Mouse (Mus musculus) midbrain, embryonic 13.5 days (tissue): Measurements from ENCODE around the gene Ina. TPM values are rescaled to one million over a fixed set of nuclear protein-coding genes. Genes with fewer than 3 reads are reported as not detected.

Experiments
- ATAC-seq: fragments of 200-750 bp; cut with Nextera tagmentation; 2 replicates; pipeline ENCODE4 v1.8.0; 2017; ENCODE audit warnings: mild to moderate bottlenecking, moderate TSS enrichment, moderate library complexity
- H3K27ac ChIP-seq: fragments of 300-500 bp; sonication (generic); 2 replicates; pipeline ENCODE4 v1.5.1; 2015; ENCODE audit warnings: inconsistent platforms, mild to moderate bottlenecking, moderate library complexity
- H3K27me3 ChIP-seq: fragments of 300-500 bp; sonication (generic); 2 replicates; pipeline ENCODE4 v1.6.1; 2015; ENCODE audit warnings: mild to moderate bottlenecking, inconsistent platforms
- H3K36me3 ChIP-seq: fragments of 300-500 bp; sonication (generic); 2 replicates; pipeline ENCODE4 v1.6.1; 2015; ENCODE audit warnings: mild to moderate bottlenecking, inconsistent platforms
- H3K4me1 ChIP-seq: fragments of 300-500 bp; sonication (generic); replicated peaks from 2 replicates; pipeline ENCODE4 v1.6.1; 2015; ENCODE audit warnings: inconsistent platforms
- H3K4me2 ChIP-seq: fragments of 300-500 bp; sonication (generic); replicated peaks from 2 replicates; pipeline ENCODE4 v1.6.1; 2015; ENCODE audit warnings: moderate library complexity, mild to moderate bottlenecking, inconsistent platforms
- H3K4me3 ChIP-seq: fragments of 300-500 bp; sonication (generic); replicated peaks from 2 replicates; pipeline ENCODE4 v1.5.1; 2015; ENCODE audit warnings: mild to moderate bottlenecking, inconsistent platforms
- H3K9ac ChIP-seq: fragments of 300-500 bp; sonication (generic); replicated peaks from 2 replicates; pipeline ENCODE4 v1.6.1; 2015; ENCODE audit warnings: mild to moderate bottlenecking, inconsistent platforms
- H3K9me3 ChIP-seq: fragments of 300-500 bp; sonication (generic); 2 replicates; pipeline ENCODE4 v1.6.1; 2016; ENCODE audit warnings: mild to moderate bottlenecking, inconsistent platforms
- WGBS: fragments of 180-500 bp; shearing (Covaris S2); methylation state at CpG from one replicate; pipeline ENCODE4 v1.1.7; 2015; 5-methylcytosine and 5-hydroxymethylcytosine counted together
- polyA plus RNA-seq: library from polyadenylated mRNA; unstranded; fragments of >200 nt; fragmentation: Nextera tagmentation; extraction: Ambion mirVana; gene quantifications from 2 replicates; pipeline ENCODE4 v1.2.1, GENCODE M21; 2015

Gene Ina
- polyA plus RNA-seq, 1 experiment from 2014 or later: 511 TPM

DNA sequence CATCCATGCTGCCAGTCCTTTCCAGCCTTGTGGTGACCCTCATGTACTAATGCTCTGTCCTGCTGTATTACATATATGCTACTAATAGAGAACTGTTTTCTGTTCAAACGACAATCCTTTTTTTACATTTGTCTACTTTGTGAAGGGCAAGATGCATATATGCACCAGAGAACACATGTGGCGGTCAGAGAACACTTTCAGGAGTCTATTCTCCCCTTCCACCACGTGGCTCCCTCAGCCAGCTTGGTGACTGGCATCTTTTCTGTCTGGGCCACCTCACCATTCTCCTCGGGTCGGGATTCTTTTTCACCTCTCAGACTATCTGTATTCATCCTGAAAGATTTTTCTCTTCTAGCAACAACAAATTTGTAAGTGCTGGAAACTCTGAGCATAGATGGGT, 8.6 kb upstream of the Ina start:
- no peak for ATAC-seq
- no peaks in the 10 kb centered on the region for H3K36me3 ChIP-seq
- 0 out of 2 replicates have a peak overlapping the region, but pooled peaks have one; percentile 23 for H3K9ac ChIP-seq
- no peaks in the 10 kb centered on the region for H3K4me1 ChIP-seq
- WGBS: 60% methylated on average over 5 of the region's 5 CpGs
- H3K9me3 ChIP-seq: no peaks in the 10 kb centered on the region
- no peak overlapping the region for H3K4me3 ChIP-seq
- H3K4me2 ChIP-seq: no peak overlapping the region
- no peak overlapping the region for H3K27ac ChIP-seq
- no peaks in the 10 kb centered on the region for H3K27me3 ChIP-seq

DNA sequence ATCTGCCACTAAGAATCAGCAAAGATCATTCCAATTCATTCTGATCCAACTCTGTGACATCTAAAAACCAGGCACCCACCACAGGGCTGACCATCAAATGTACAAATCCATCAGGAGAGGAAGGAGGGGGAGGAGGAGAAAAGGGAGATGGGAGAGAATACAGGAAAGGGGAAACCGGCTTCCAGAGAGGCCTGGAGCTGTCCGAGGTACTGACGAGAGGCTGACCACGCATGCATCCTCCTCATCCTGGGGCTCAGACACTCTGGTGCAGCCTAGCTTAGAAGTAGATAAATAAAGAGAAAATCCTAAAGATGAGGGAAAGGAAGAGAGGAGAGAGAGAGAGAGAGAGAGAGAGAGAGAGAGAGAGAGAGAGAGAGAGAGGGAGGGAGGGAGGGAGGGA, 8.2 kb upstream of the Ina start:
- H3K4me2 ChIP-seq: no peak overlapping the region
- no peak overlapping the region for H3K27ac ChIP-seq
- 1% methylated on average over 4 of the region's 4 CpGs for WGBS
- H3K27me3 ChIP-seq: no peaks in the 10 kb centered on the region
- no peaks in the 10 kb centered on the region for H3K4me1 ChIP-seq
- H3K9ac ChIP-seq: 0 out of 2 replicates have a peak overlapping the region, but pooled peaks have one; percentile 23
- ATAC-seq: no peak
- H3K9me3 ChIP-seq: no peaks in the 10 kb centered on the region
- H3K4me3 ChIP-seq: no peak overlapping the region
- H3K36me3 ChIP-seq: no peaks in the 10 kb centered on the region

DNA sequence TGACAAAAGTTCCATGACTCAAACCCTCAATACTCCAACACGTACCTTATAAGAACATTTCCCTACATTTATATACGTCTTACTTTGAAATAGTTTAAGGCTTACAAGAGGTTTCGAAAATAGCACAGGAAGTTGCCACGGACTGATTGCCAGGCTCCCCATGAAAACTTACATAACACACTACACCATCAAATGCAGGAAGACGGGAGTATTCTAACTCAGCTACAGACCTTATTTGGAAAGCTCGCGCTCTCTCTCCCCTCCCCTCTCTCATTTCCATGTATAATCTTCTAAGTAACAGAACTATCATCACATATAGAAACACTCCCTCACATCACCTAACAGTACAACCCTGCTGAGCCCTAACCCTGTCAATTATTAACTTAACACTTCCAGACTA, 5.1 kb upstream of the Ina start:
- Histone ChIP-seq H3K9me3 (no peaks in the 10 kb centered on the region), H3K27ac (no peak overlapping the region), H3K4me2 (no peak overlapping the region), H3K36me3 (no peaks in the 10 kb centered on the region), H3K4me1 (no peaks in the 10 kb centered on the region), H3K4me3 (no peak overlapping the region), H3K9ac (no peak overlapping the region), H3K27me3 (peaks cover 18% of the 10 kb centered on the region)
- no peak for ATAC-seq
- WGBS: 94% methylated on average over 7 of the region's 7 CpGs

DNA sequence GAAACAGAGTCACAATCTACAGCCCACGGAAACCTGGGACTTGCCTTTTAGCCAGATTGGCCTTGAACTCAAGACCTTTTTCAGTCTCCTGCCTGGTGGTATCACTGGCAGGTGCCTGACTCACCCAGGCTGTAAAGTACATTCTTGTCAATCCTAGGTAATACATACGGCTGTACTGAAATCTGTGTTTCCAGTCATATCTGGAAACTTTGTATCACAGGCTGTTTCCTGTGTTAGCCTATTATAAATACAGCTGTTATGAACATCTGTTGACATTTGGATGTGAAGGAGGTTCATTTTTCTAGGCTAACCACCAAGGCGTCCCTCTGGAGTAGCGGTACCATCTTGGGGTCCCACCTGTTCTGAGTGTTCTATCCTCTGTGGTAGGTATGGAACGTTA, 4.6 kb upstream of the Ina start:
- ATAC-seq: no peak
- H3K36me3 ChIP-seq: no peaks in the 10 kb centered on the region
- H3K4me3 ChIP-seq: no peak overlapping the region
- H3K27ac ChIP-seq: no peak overlapping the region
- H3K9me3 ChIP-seq: no peaks in the 10 kb centered on the region
- H3K27me3 ChIP-seq: peaks cover 23% of the 10 kb centered on the region
- H3K4me1 ChIP-seq: no peaks in the 10 kb centered on the region
- 91% methylated on average over 5 of the region's 5 CpGs for WGBS
- no peak overlapping the region for H3K4me2 ChIP-seq
- H3K9ac ChIP-seq: no peak overlapping the region

DNA sequence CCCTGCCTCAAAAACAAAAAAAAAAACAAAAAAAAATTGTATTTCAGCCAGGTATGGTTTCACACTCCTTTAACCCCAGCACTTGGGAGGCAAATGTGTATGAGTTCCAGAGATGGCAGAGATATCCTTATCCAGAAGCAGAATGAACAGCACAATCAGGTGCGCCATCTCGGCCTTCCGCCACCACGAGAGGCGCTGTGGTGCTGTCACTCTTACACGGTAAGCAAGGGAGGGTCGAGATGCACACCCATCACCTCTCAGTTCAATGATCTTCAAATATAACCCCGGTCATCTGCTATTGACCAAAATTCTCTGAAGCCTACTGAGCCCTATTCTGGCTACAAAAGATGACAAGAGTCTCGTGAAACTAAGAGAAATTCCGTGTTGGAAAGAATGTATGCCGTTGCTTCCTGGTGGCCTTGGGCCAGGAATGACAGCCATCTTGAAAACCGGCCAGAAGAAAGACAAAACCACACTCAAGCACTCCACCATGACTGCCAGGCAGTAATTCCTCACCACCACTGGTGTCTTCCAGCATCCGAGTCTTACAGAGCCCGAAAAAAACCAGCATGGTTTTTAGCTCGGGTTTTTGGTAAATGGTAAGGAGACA, 1.9 kb upstream of the Ina start:
- Histone ChIP-seq H3K27me3 (peaks cover 38% of the 10 kb centered on the region), H3K4me3 (no peak overlapping the region)
- WGBS: 91% methylated on average over 15 of the region's 15 CpGs

DNA sequence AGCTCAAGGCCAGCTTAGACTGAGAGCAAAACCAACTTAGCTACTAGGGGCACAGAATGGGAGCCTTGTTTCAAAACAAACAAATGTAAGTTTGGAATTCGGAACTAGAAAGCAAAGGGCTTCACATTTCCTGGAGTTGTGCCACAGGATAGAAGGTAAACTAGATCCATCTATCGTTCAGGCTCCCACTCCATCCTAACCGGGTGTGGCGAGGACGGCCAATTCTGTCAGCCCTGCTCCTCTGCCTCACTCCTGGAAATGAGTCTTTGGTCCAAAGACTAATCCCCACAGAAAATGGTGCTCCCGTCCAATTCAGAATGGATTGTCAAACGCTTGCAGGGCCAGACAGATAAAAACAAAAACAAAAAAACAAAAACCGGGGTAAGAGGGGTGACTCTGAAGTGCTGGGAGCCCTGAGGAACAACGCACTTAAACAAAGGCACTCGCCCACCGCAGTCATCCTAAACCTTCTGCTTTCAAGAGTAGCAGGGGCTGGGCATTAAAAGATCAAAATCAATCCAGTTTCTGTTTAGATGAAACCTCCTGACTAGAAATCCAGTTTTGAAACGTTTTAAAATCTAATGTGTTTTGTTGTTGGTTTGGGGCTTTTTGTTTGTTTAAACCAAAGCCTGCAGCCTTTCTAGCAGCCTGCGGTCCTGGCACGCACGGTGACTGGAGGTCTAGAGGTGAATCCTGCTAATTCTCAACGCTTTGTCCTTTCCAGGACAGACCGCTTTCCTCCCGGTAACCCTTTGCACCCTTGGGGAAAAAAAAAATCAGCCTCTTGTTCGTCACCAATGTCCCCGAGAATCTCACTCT, 949 bp upstream of the Ina start:
- H3K9me3 ChIP-seq: no peaks in the 10 kb centered on the region
- peaks cover 4% of the 10 kb centered on the region; the same call in 1 of the 2 replicates for H3K4me1 ChIP-seq
- peak overlapping the region; percentile 86 for H3K4me3 ChIP-seq
- WGBS: 8% methylated on average over 20 of the region's 20 CpGs
- peaks cover 38% of the 10 kb centered on the region for H3K27me3 ChIP-seq
- no peaks in the 10 kb centered on the region for H3K36me3 ChIP-seq
- peak overlapping the region; percentile 94 for H3K9ac ChIP-seq
- no peak for ATAC-seq
- peak overlapping the region; percentile 97 for H3K27ac ChIP-seq
- peak overlapping the region; percentile 62 for H3K4me2 ChIP-seq

More for the DNA sequence above, 1.9 kb upstream of the Ina start:
- Histone ChIP-seq H3K4me2 (no peak overlapping the region), H3K36me3 (no peaks in the 10 kb centered on the region), H3K4me1 (0 out of 2 replicates have a peak, but pooled peaks cover 4% of the 10 kb centered on the region), H3K9ac (no peak overlapping the region), H3K27ac (no peak overlapping the region), H3K9me3 (no peaks in the 10 kb centered on the region)
- ATAC-seq: no peak

DNA sequence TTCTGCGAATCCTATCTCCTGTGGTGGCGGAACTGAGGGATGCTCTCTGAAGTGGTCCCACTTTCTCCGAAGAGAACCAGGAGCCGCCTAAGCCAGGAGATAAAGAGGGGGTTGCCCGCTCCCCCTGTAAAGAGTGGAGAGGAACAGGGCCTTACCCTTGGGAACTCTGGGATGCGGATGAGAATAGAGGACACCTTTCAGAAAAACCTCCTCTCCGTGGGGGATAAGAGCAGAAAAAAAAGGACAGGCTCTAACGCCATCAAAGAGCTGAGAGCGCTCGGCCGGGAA, 395 bp upstream of the Ina start:
- WGBS: under 1% methylated on average over 11 of the region's 11 CpGs
- H3K4me2 ChIP-seq: peak overlapping the region; percentile 62
- H3K4me3 ChIP-seq: peak overlapping the region; percentile 86
- no peaks in the 10 kb centered on the region for H3K9me3 ChIP-seq
- H3K36me3 ChIP-seq: no peaks in the 10 kb centered on the region
- peak overlapping the region; percentile 97 for H3K27ac ChIP-seq
- peak overlapping the region; percentile 94 for H3K9ac ChIP-seq
- peaks cover 7% of the 10 kb centered on the region for H3K4me1 ChIP-seq
- peaks cover 38% of the 10 kb centered on the region for H3K27me3 ChIP-seq
- peak; percentile 48 for ATAC-seq

DNA sequence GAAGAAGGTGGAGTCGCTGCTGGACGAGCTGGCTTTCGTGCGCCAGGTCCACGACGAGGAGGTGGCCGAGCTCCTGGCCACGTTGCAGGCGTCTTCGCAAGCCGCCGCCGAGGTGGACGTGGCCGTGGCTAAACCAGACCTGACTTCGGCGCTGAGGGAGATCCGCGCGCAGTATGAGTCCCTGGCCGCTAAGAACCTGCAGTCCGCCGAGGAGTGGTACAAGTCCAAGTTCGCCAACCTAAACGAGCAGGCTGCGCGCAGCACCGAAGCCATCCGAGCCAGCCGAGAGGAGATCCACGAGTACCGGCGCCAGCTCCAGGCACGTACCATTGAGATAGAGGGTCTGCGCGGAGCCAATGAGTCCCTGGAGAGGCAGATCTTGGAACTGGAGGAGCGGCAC, 898 bp downstream of the Ina start:
- Histone ChIP-seq H3K36me3 (peaks cover 3% of the 10 kb centered on the region; the same call in 1 of the 2 replicates), H3K4me1 (peaks cover 20% of the 10 kb centered on the region), H3K27ac (peak overlapping the region; percentile 97), H3K9me3 (no peaks in the 10 kb centered on the region), H3K4me2 (peak overlapping the region; percentile 62), H3K9ac (peak overlapping the region; percentile 94), H3K4me3 (peak overlapping the region; percentile 86), H3K27me3 (peaks cover 38% of the 10 kb centered on the region)
- peak; percentile 8 for ATAC-seq
- WGBS: under 1% methylated on average over 37 of the region's 37 CpGs

DNA sequence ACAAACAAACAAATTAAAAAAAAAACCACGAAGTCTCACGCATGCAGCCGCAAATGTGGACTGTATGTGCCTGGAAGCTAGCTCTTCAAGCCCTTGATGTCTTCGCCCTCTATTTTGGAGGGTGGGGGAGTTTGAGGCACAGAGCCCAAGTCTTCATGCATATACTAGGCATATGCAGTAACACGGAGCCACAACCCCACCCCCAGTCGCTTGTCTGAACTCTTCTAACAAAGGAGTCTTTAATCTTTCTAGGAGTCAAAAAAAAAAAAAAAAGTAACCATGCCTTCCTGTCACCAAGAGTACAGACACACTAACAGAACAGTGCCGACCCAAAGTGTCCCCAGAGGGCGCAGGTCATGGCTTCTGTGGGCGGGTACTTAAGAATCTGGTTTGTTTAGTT, 1.5 kb downstream of the Ina start:
- no peak for ATAC-seq
- 3% methylated on average over 9 of the region's 9 CpGs for WGBS
- Histone ChIP-seq H3K4me2 (peak overlapping the region; percentile 62), H3K27me3 (peaks cover 38% of the 10 kb centered on the region), H3K36me3 (peaks cover 9% of the 10 kb centered on the region), H3K9ac (peak overlapping the region; percentile 94), H3K9me3 (no peaks in the 10 kb centered on the region), H3K4me1 (peaks cover 24% of the 10 kb centered on the region), H3K4me3 (peak overlapping the region; percentile 86), H3K27ac (peak overlapping the region; percentile 97)

DNA sequence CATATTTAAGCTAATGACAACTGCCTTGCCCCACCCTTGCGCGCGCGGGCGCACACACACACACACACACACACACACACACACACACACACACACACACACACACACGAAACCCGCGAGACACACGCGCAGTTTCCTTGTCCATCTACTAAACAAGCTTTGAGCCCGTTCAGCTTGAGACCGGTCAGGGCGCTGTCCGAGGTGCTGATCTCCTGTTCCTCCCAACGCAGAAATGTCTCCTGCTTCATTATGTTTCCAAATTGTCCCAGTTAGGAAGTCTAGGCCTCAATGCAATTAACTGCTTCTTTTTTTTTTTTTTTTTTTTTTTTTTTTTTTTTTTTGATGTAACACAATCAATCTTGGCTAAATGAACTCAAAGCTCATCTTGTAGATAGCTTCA, 2.0 kb downstream of the Ina start:
- H3K27me3 ChIP-seq: peaks cover 38% of the 10 kb centered on the region
- peak overlapping the region; percentile 86 for H3K4me3 ChIP-seq
- H3K36me3 ChIP-seq: peaks cover 13% of the 10 kb centered on the region
- peak overlapping the region; percentile 62 for H3K4me2 ChIP-seq
- H3K27ac ChIP-seq: peak overlapping the region; percentile 97
- no peaks in the 10 kb centered on the region for H3K9me3 ChIP-seq
- peak overlapping the region; percentile 94 for H3K9ac ChIP-seq
- WGBS: under 1% methylated on average over 15 of the region's 15 CpGs
- H3K4me1 ChIP-seq: peaks cover 24% of the 10 kb centered on the region
- ATAC-seq: no peak

DNA sequence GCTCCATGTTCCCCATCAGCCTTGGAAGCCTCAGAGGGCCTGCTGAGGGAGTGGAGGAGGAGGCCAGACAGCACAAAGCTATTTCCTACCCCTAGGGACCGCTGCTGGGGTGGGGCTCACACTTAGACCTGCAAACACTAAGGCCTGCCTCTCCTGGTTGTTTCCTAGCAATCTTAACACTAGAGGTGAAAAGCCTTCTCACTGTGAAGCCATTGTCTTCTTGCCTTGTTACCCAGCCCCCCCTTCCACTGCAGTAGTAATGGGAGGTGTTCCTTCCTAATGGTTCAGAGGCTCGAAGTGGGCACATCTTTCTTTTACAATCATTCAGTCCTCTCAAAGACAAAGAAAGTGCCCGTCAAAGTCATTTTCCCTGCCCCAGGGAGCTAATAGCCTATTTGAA, 3.3 kb downstream of the Ina start:
- Histone ChIP-seq H3K27ac (peak overlapping the region; percentile 92), H3K4me2 (peak overlapping the region; percentile 78), H3K4me1 (peaks cover 24% of the 10 kb centered on the region), H3K4me3 (peak overlapping the region; percentile 86), H3K9ac (peak overlapping the region; percentile 83), H3K27me3 (peaks cover 31% of the 10 kb centered on the region), H3K36me3 (peaks cover 26% of the 10 kb centered on the region), H3K9me3 (no peaks in the 10 kb centered on the region)
- no peak for ATAC-seq
- 7% methylated on average over 3 of the region's 3 CpGs for WGBS

DNA sequence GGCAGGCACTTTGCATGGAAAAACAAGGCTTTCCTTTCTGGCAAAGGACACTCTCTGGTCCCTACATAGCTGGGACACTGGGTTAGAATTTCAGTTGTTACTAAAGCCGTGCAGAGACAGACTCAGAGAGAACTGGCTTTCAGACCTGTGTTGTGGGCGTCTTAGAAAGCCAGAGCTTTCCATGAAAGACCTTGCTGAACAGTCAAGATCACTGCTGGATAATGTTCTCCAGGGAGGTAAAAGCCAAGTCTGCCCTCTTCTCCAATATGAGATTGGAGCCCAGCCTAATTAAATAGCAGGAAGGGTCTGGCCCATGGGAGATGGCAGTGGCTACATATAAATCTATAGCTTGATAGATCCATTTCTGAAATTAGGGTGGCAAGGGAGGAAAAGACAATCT, 3.8 kb downstream of the Ina start:
- H3K4me1 ChIP-seq: peaks cover 24% of the 10 kb centered on the region
- H3K9ac ChIP-seq: peak overlapping the region; percentile 83
- H3K9me3 ChIP-seq: no peaks in the 10 kb centered on the region
- H3K27me3 ChIP-seq: peaks cover 26% of the 10 kb centered on the region
- H3K36me3 ChIP-seq: peaks cover 31% of the 10 kb centered on the region
- peak overlapping the region; percentile 78 for H3K4me2 ChIP-seq
- H3K4me3 ChIP-seq: peak overlapping the region; percentile 86
- 16% methylated on average over 2 of the region's 2 CpGs for WGBS
- ATAC-seq: no peak
- peak overlapping the region; percentile 92 for H3K27ac ChIP-seq
